Mouse (Mus musculus): ENCODE measurements around the gene Bnipl. TPM values are rescaled to one million over a fixed set of nuclear protein-coding genes. Genes with fewer than 3 reads are reported as not detected.

Bnipl gene
- polyA plus RNA-seq, 1 experiment from 2014 or later = 2.1 TPM

- Histone ChIP-seq H3K4me2 (replicated peaks; ENCODE audit: low read depth, low read length) (peak overlapping the region; percentile 90), H3K27ac (ENCODE audit: low read depth, low read length) (peak overlapping the region; percentile 91), H3K4me1 (ENCODE audit: control insufficient read depth, insufficient read depth, low read length) (peaks cover 30% of the 10 kb centered on the region), H3K36me3 (ENCODE audit: control insufficient read depth, insufficient read depth, low read length) (peaks cover 39% of the 10 kb centered on the region), H3K9ac (ENCODE audit: low read depth, low read length) (peak overlapping the region; percentile 93), H3K4me3 (ENCODE audit: low read length) (peak overlapping the region; percentile 79), H3K27me3 (ENCODE audit: control insufficient read depth, insufficient read depth, low read length) (no peaks in the 10 kb centered on the region), H3K9me3 (ENCODE audit: control insufficient read depth, low read length) (no peaks in the 10 kb centered on the region)
- ATAC-seq (ENCODE audit: low FRiP score, low TSS enrichment) = peak; percentile 18
- under 1% methylated on average over 37 of the region's 43 CpGs for WGBS
These were observed 21.9 kb downstream of the Bnipl start for GRCm38 (mm10) chr3:95228894-95229780.

- no peaks in the 10 kb centered on the region for H3K27me3 ChIP-seq (ENCODE audit: control insufficient read depth, insufficient read depth, low read length)
- WGBS = under 1% methylated on average over 54 of the region's 64 CpGs
- H3K4me1 ChIP-seq (ENCODE audit: control insufficient read depth, insufficient read depth, low read length) = peaks cover 32% of the 10 kb centered on the region
- H3K4me3 ChIP-seq (ENCODE audit: low read length) = peak within 1 kb of the TSS; percentile 79
- H3K27ac ChIP-seq (ENCODE audit: low read depth, low read length) = peak within 1 kb of the TSS; percentile 91
- peak within 1 kb of the TSS; percentile 93 for H3K9ac ChIP-seq (ENCODE audit: low read depth, low read length)
- peak; percentile 86 for ATAC-seq (ENCODE audit: low FRiP score, low TSS enrichment)
- peaks cover 34% of the 10 kb centered on the region for H3K36me3 ChIP-seq (ENCODE audit: control insufficient read depth, insufficient read depth, low read length)
- no peaks in the 10 kb centered on the region for H3K9me3 ChIP-seq (ENCODE audit: control insufficient read depth, low read length)
- peak within 1 kb of the TSS; percentile 90 for H3K4me2 ChIP-seq (replicated peaks; ENCODE audit: low read depth, low read length)
These were observed 22.7 kb downstream of the Bnipl start, which contains the start of gene Cdc42se1 for GRCm38 (mm10) chr3:95228148-95228893. TSS of gene Cdc42se1 (plus strand) at chr3:95228732.

DNA sequence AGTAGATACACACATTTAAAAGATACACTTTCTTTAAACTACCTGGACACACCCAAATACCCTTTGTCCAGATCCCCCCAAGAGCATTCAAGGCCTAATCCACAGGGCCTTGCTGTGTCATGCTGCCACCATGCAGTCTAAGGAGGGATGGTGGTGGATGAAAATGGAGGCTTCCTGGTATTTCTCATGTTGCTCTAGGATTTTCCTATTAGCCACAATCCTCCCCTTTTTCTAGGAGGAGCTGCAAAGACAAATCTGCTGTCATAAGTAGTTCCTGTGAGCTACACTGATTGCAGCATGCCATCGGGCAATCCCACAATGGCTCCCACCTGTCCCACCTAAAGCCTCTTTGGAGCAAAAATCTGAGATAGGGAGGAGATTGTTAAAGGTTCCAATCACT lies 23.8 kb downstream of the Bnipl start:
- H3K27ac ChIP-seq (ENCODE audit: low read depth, low read length) = peak overlapping the region; percentile 91; the same call in 1 of the 2 replicates
- 4% methylated on average over 1 of the region's 1 CpGs for WGBS
- H3K36me3 ChIP-seq (ENCODE audit: control insufficient read depth, insufficient read depth, low read length) = peaks cover 33% of the 10 kb centered on the region
- H3K4me1 ChIP-seq (ENCODE audit: control insufficient read depth, insufficient read depth, low read length) = peaks cover 32% of the 10 kb centered on the region
- H3K4me2 ChIP-seq (replicated peaks; ENCODE audit: low read depth, low read length) = peak overlapping the region; percentile 90
- H3K4me3 ChIP-seq (ENCODE audit: low read length) = peak overlapping the region; percentile 79
- no peaks in the 10 kb centered on the region for H3K27me3 ChIP-seq (ENCODE audit: control insufficient read depth, insufficient read depth, low read length)
- peak overlapping the region; percentile 93 for H3K9ac ChIP-seq (ENCODE audit: low read depth, low read length)
- H3K9me3 ChIP-seq (ENCODE audit: control insufficient read depth, low read length) = no peaks in the 10 kb centered on the region
- ATAC-seq (ENCODE audit: low FRiP score, low TSS enrichment) = no peak

- Histone ChIP-seq H3K27me3 (ENCODE audit: control insufficient read depth, insufficient read depth, low read length) (no peaks in the 10 kb centered on the region), H3K9ac (ENCODE audit: low read depth, low read length) (no peak overlapping the region), H3K4me1 (ENCODE audit: control insufficient read depth, insufficient read depth, low read length) (peaks cover 14% of the 10 kb centered on the region; the same call in 1 of the 2 replicates), H3K4me3 (ENCODE audit: low read length) (no peak overlapping the region), H3K27ac (ENCODE audit: low read depth, low read length) (no peak overlapping the region), H3K4me2 (replicated peaks; ENCODE audit: low read depth, low read length) (no peak overlapping the region), H3K9me3 (ENCODE audit: control insufficient read depth, low read length) (no peaks in the 10 kb centered on the region), H3K36me3 (ENCODE audit: control insufficient read depth, insufficient read depth, low read length) (peaks cover 40% of the 10 kb centered on the region)
- ATAC-seq (ENCODE audit: low FRiP score, low TSS enrichment) = no peak
- 44% methylated on average over 6 of the region's 6 CpGs for WGBS
These were observed 26.7 kb downstream of the Bnipl start for GRCm38 (mm10) chr3:95224295-95224694.

DNA sequence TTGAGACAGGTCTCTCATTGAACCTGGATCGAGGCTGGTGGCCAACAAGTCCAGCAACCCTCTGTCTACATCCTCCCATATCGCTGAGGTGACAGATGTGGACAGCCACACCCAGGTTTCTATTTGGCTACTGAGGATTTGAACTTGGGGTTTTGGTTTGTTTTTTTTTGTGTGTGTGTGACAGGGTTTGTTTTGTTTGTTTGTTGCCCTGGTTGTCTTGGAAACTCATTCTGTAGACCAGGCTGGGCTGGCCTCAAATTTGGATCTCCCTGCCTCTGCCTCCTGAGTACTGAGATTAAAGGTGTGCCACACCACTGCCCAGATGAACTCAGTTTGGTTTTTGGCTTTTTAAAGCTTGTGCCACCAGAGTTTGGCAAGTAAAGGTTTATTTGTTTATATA lies 28.0 kb downstream of the Bnipl start:
- 96% methylated on average over 2 of the region's 2 CpGs for WGBS
- peaks cover 46% of the 10 kb centered on the region for H3K36me3 ChIP-seq (ENCODE audit: control insufficient read depth, insufficient read depth, low read length)
- H3K27ac ChIP-seq (ENCODE audit: low read depth, low read length) = no peak overlapping the region
- peaks cover 14% of the 10 kb centered on the region; the same call in 1 of the 2 replicates for H3K4me1 ChIP-seq (ENCODE audit: control insufficient read depth, insufficient read depth, low read length)
- ATAC-seq (ENCODE audit: low FRiP score, low TSS enrichment) = no peak
- no peak overlapping the region for H3K9ac ChIP-seq (ENCODE audit: low read depth, low read length)
- H3K4me3 ChIP-seq (ENCODE audit: low read length) = no peak overlapping the region
- H3K9me3 ChIP-seq (ENCODE audit: control insufficient read depth, low read length) = no peaks in the 10 kb centered on the region
- no peak overlapping the region for H3K4me2 ChIP-seq (replicated peaks; ENCODE audit: low read depth, low read length)
- H3K27me3 ChIP-seq (ENCODE audit: control insufficient read depth, insufficient read depth, low read length) = no peaks in the 10 kb centered on the region

DNA sequence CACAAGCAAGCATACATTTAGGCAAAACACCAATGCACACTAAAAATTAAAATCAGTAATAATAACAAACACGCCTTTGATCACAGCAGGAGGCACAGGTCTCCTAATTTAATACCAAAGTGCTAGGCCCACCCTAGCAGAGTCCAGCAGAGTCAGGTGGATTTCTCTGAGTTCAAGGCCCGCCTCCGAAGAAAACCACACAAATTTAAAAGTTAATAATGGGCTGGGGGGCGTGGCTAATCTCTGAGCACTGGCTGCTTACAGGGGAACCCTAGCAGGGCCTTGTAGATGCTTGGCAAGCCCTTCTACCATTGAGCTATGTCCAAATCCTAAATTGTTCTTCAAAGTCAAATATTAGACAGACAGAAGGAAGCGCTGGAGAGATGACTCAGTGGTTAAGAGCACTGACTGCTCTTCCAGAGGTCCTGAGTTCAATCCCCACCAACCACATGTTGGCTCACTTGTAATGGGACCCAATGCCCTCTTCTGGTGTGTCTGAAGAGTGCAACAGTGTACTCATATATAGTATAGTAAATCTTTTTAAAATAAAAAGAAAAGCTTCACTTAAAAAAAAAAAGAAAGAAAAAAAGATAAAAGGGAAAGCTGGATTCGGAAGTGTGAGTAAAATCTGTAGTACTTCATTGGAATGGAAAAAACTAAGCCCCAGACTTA lies 32.4 kb downstream of the Bnipl start:
- 82% methylated on average over 6 of the region's 6 CpGs for WGBS
- H3K27ac ChIP-seq (ENCODE audit: low read depth, low read length) = peak overlapping the region; percentile 100
- ATAC-seq (ENCODE audit: low FRiP score, low TSS enrichment) = no peak
- peak overlapping the region; percentile 96; the same call in 1 of the 2 replicates for H3K9ac ChIP-seq (ENCODE audit: low read depth, low read length)
- peaks cover 5% of the 10 kb centered on the region; the same call in 1 of the 2 replicates for H3K4me1 ChIP-seq (ENCODE audit: control insufficient read depth, insufficient read depth, low read length)
- peaks cover 41% of the 10 kb centered on the region for H3K36me3 ChIP-seq (ENCODE audit: control insufficient read depth, insufficient read depth, low read length)
- H3K4me3 ChIP-seq (ENCODE audit: low read length) = peak overlapping the region; percentile 85
- no peaks in the 10 kb centered on the region for H3K27me3 ChIP-seq (ENCODE audit: control insufficient read depth, insufficient read depth, low read length)
- H3K4me2 ChIP-seq (replicated peaks; ENCODE audit: low read depth, low read length) = peak overlapping the region; percentile 48
- no peaks in the 10 kb centered on the region for H3K9me3 ChIP-seq (ENCODE audit: control insufficient read depth, low read length)

- Histone ChIP-seq H3K9ac (ENCODE audit: low read depth, low read length) (peak within 1 kb of the TSS; percentile 96), H3K9me3 (ENCODE audit: control insufficient read depth, low read length) (no peaks in the 10 kb centered on the region), H3K27ac (ENCODE audit: low read depth, low read length) (peak within 1 kb of the TSS; percentile 100), H3K27me3 (ENCODE audit: control insufficient read depth, insufficient read depth, low read length) (no peaks in the 10 kb centered on the region), H3K4me2 (replicated peaks; ENCODE audit: low read depth, low read length) (peak within 1 kb of the TSS; percentile 48), H3K36me3 (ENCODE audit: control insufficient read depth, insufficient read depth, low read length) (peaks cover 32% of the 10 kb centered on the region), H3K4me3 (ENCODE audit: low read length) (peak within 1 kb of the TSS; percentile 85), H3K4me1 (ENCODE audit: control insufficient read depth, insufficient read depth, low read length) (peaks cover 5% of the 10 kb centered on the region; the same call in 1 of the 2 replicates)
- under 1% methylated on average over 56 of the region's 56 CpGs for WGBS
- peak; percentile 94 for ATAC-seq (ENCODE audit: low FRiP score, low TSS enrichment)
These were observed 33.5 kb downstream of the Bnipl start, which contains the start of gene Gabpb2 for GRCm38 (mm10) chr3:95217255-95218134. TSS of gene Gabpb2 (minus strand) at chr3:95217916.
